Mouse (Mus musculus): Measurements from ENCODE around the gene Iglon5. TPM values are rescaled to one million over a fixed set of nuclear protein-coding genes. Genes with fewer than 3 reads are reported as not detected.
A peak's percentile ranks its signal among the peaks of the same experiment; 100 is the strongest.

The Iglon5 gene
- polyA plus RNA-seq, 1 experiment, result not detected

- Histone ChIP-seq H3K4me1 (ENCODE audit: control insufficient read depth, insufficient read depth, low read length) (no peaks in the 10 kb centered on the region), H3K4me3 (ENCODE audit: insufficient read depth, low read depth, low read length) (no peak overlapping the region), H3K27ac (ENCODE audit: insufficient read depth, low read depth, low read length) (no peak overlapping the region)
- 87% methylated on average over 14 of the region's 14 CpGs for WGBS
- TF ChIP-seq CTCF (IDR thresholded peaks at IDR 0.05; ENCODE audit: insufficient read depth, low read depth, low read length) (no peak), POLR2A (IDR thresholded peaks at IDR 0.05; ENCODE audit: insufficient read depth, low read depth, low read length) (no peak)
Observed at GRCm38 (mm10) chr7:43453599-43454355, 36.1 kb downstream of the Iglon5 start.

GRCm38 (mm10) chr7:43452609-43453008 lies 37.3 kb downstream of the Iglon5 start:
- Histone ChIP-seq H3K4me1 (ENCODE audit: control insufficient read depth, insufficient read depth, low read length) (no peaks in the 10 kb centered on the region), H3K4me3 (ENCODE audit: insufficient read depth, low read depth, low read length) (no peak overlapping the region), H3K27ac (ENCODE audit: insufficient read depth, low read depth, low read length) (no peak overlapping the region)
- WGBS, result 37% methylated on average over 4 of the region's 4 CpGs
- TF ChIP-seq POLR2A (IDR thresholded peaks at IDR 0.05; ENCODE audit: insufficient read depth, low read depth, low read length), result no peak
- TF ChIP-seq CTCF (IDR thresholded peaks at IDR 0.05; ENCODE audit: insufficient read depth, low read depth, low read length), result no peak

DNA sequence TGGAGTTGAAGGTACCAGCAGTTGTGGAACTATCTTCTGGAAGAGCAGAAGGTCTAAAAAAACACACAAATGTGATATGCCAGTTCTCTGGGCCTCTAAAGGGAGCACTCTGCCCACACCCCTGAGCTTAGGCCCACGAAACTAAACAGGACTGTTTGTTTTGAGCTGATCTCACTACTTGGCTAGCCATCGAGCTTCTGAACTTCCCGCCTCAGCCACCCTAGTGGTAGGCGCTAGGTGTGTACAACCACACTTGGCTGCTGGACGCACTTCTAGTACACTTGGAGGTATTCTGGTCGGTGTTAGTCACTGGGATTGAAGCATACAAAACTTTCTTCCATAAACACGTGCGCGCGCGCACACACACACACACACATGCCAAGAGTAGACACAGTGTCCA lies 38.1 kb downstream of the Iglon5 start:
- Histone ChIP-seq H3K27ac (ENCODE audit: insufficient read depth, low read depth, low read length) (no peak overlapping the region), H3K4me3 (ENCODE audit: insufficient read depth, low read depth, low read length) (no peak overlapping the region), H3K4me1 (ENCODE audit: control insufficient read depth, insufficient read depth, low read length) (no peaks in the 10 kb centered on the region)
- TF ChIP-seq CTCF (IDR thresholded peaks at IDR 0.05; ENCODE audit: insufficient read depth, low read depth, low read length) (no peak), POLR2A (IDR thresholded peaks at IDR 0.05; ENCODE audit: insufficient read depth, low read depth, low read length) (no peak)
- 92% methylated on average over 11 of the region's 11 CpGs for WGBS

DNA sequence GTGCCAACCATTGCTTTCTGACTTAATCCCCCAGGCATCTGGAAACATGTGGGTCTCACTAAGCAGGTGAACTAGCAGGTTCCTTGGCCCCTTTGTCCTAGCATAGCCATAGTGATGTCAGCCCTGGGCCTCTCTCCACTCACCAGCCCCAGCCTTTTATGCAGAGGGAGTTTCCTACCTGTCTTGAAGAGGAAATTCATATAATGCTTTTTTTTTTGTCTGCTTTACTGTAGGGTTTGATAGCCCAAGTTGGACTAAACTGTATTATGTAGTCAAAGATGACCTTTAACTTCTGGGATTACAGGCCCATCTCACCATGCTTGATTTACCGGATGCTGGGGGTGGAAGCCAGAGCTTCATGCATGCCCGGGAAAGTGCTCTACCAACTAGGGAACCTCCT lies 40.1 kb downstream of the Iglon5 start:
- WGBS, result 96% methylated on average over 2 of the region's 2 CpGs
- Histone ChIP-seq H3K27ac (ENCODE audit: insufficient read depth, low read depth, low read length) (no peak overlapping the region), H3K4me3 (ENCODE audit: insufficient read depth, low read depth, low read length) (no peak overlapping the region), H3K4me1 (ENCODE audit: control insufficient read depth, insufficient read depth, low read length) (peaks cover 2% of the 10 kb centered on the region; the same call in 1 of the 2 replicates)
- TF ChIP-seq CTCF (IDR thresholded peaks at IDR 0.05; ENCODE audit: insufficient read depth, low read depth, low read length) (no peak), POLR2A (IDR thresholded peaks at IDR 0.05; ENCODE audit: insufficient read depth, low read depth, low read length) (no peak)

- TF ChIP-seq POLR2A (IDR thresholded peaks at IDR 0.05; ENCODE audit: insufficient read depth, low read depth, low read length), result no peak
- TF ChIP-seq CTCF (IDR thresholded peaks at IDR 0.05; ENCODE audit: insufficient read depth, low read depth, low read length), result no peak
- H3K27ac ChIP-seq (ENCODE audit: insufficient read depth, low read depth, low read length), result no peak overlapping the region
- peaks cover 6% of the 10 kb centered on the region for H3K4me1 ChIP-seq (ENCODE audit: control insufficient read depth, insufficient read depth, low read length)
- no peak overlapping the region for H3K4me3 ChIP-seq (ENCODE audit: insufficient read depth, low read depth, low read length)
- WGBS, result 83% methylated on average over 3 of the region's 3 CpGs
Observed at GRCm38 (mm10) chr7:43448246-43448645, 41.6 kb downstream of the Iglon5 start.

DNA sequence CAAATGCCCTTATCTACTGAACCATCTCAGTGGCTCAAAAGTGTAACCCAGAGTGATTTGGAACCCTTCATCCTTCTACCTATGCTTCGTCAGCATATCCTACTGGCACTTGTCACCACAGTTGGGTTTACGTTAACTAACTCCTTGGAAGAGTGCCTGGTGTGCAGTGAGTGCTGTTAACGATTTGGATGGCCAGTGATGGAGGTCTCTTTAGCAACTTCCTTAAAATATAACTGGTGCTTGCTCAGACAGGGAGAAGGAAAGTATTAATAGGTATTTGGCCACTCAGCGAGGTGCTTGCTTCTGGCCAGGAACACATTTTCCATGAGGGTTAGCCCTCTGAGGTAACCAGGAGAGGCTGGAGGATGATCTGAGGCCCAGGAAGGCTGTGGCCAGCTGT lies 42.1 kb downstream of the Iglon5 start:
- H3K4me3 ChIP-seq (ENCODE audit: insufficient read depth, low read depth, low read length), result no peak overlapping the region
- no peak overlapping the region for H3K27ac ChIP-seq (ENCODE audit: insufficient read depth, low read depth, low read length)
- TF ChIP-seq POLR2A (IDR thresholded peaks at IDR 0.05; ENCODE audit: insufficient read depth, low read depth, low read length), result no peak
- no peak for TF ChIP-seq CTCF (IDR thresholded peaks at IDR 0.05; ENCODE audit: insufficient read depth, low read depth, low read length)
- peaks cover 10% of the 10 kb centered on the region for H3K4me1 ChIP-seq (ENCODE audit: control insufficient read depth, insufficient read depth, low read length)
- WGBS, result 80% methylated on average over 4 of the region's 4 CpGs

DNA sequence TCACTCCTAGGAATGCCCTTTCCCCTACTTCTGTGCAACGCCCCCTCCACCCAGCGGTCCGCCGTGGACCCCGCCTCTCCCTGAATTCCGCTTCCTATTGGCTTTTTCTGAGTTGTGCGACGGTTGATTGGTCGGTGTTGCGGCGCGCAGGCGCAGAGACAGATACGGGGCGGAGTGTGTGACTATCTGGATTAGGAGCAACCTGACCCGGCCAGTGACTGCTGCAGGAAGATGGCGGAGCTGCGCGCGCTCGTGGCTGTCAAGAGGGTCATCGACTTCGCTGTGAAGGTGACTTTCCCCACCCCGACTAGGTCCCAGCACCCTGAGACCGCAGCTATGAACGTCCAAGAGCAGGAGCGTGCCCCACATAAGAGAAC lies 46.0 kb downstream of the Iglon5 start, which contains the start of the genes Etfb and Gm45233:
TSS of gene Etfb (plus strand) at position 167 of the 377 bp plus-strand sequence.
TSS of gene Gm45233 (plus strand) at position 212 of the 377 bp plus-strand sequence.
- 0% methylated on average over 27 of the region's 27 CpGs for WGBS
- Histone ChIP-seq H3K4me1 (ENCODE audit: control insufficient read depth, insufficient read depth, low read length) (peaks cover 16% of the 10 kb centered on the region), H3K4me3 (ENCODE audit: insufficient read depth, low read depth, low read length) (peak within 1 kb of the TSS; percentile 62), H3K27ac (ENCODE audit: insufficient read depth, low read depth, low read length) (peak within 1 kb of the TSS; percentile 85)
- TF ChIP-seq POLR2A (IDR thresholded peaks at IDR 0.05; ENCODE audit: insufficient read depth, low read depth, low read length), result peak; percentile 89
- TF ChIP-seq CTCF (IDR thresholded peaks at IDR 0.05; ENCODE audit: insufficient read depth, low read depth, low read length), result no peak

- WGBS, result 1% methylated on average over 36 of the region's 36 CpGs
- peak overlapping the region; percentile 62 for H3K4me3 ChIP-seq (ENCODE audit: insufficient read depth, low read depth, low read length)
- H3K4me1 ChIP-seq (ENCODE audit: control insufficient read depth, insufficient read depth, low read length), result peaks cover 16% of the 10 kb centered on the region
- no peak for TF ChIP-seq CTCF (IDR thresholded peaks at IDR 0.05; ENCODE audit: insufficient read depth, low read depth, low read length)
- TF ChIP-seq POLR2A (IDR thresholded peaks at IDR 0.05; ENCODE audit: insufficient read depth, low read depth, low read length), result no peak
- H3K27ac ChIP-seq (ENCODE audit: insufficient read depth, low read depth, low read length), result peak overlapping the region; percentile 85
Observed at GRCm38 (mm10) chr7:43443126-43443916, 46.6 kb downstream of the Iglon5 start.

DNA sequence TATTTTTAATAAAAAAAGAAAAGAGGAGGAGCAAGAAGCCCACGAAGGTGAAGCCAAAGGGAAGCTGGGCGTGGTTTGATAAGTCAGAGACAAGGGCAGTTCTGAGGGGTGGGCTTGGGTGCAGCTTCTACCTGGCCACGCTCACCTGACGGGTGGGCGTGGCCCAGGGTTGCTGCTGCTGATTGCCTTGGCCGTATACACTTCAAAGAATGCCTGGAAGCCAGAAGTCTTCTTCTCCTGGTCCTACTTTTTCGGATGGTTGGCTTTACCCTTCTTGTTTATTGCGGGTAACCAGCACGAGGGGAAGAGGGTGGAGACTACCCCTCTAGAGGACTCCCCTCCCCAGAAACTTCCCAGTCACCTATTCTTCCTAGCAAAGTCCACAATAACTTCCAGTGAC lies 47.2 kb downstream of the Iglon5 start:
- 21% methylated on average over 9 of the region's 9 CpGs for WGBS
- peak overlapping the region; percentile 62 for H3K4me3 ChIP-seq (ENCODE audit: insufficient read depth, low read depth, low read length)
- peaks cover 16% of the 10 kb centered on the region for H3K4me1 ChIP-seq (ENCODE audit: control insufficient read depth, insufficient read depth, low read length)
- TF ChIP-seq CTCF (IDR thresholded peaks at IDR 0.05; ENCODE audit: insufficient read depth, low read depth, low read length) (no peak), POLR2A (IDR thresholded peaks at IDR 0.05; ENCODE audit: insufficient read depth, low read depth, low read length) (no peak)
- H3K27ac ChIP-seq (ENCODE audit: insufficient read depth, low read depth, low read length), result peak overlapping the region; percentile 85; the same call in 1 of the 2 replicates
